Mouse (Mus musculus) midbrain, postnatal 0 days (tissue): Measurements from ENCODE around the gene Gstt2. TPM values are rescaled to one million over a fixed set of nuclear protein-coding genes. Genes with fewer than 3 reads are reported as not detected.
"Not testable (repeated sequence)": the region's sequence is repeated elsewhere in the genome, so short reads cannot be mapped to it uniquely, and the experiment has no call there.

ENCODE experiments used
- ATAC-seq: fragments of 200-750 bp; cut with Nextera tagmentation; 2 replicates; pipeline ENCODE4 v1.8.0; 2017; ENCODE audit warnings: moderate number of reproducible peaks, mild to moderate bottlenecking, moderate TSS enrichment, moderate library complexity; ENCODE audit not compliant: low FRiP score
- DNase-seq: peaks from one replicate; pipeline ENCODE4 v3.0.0-alpha.2; 2015; ENCODE audit warnings: low spot score
- H3K27ac ChIP-seq: fragments of 300-500 bp; sonication (generic); 2 replicates; pipeline ENCODE4 v1.5.1; 2014; ENCODE audit warnings: low read depth, mild to moderate bottlenecking, low read length, mixed read lengths
- H3K27me3 ChIP-seq: fragments of 300-500 bp; sonication (generic); 2 replicates; pipeline ENCODE4 v1.6.1; 2014; ENCODE audit warnings: low read length, control low read depth, mixed read lengths; ENCODE audit not compliant: insufficient read depth
- H3K36me3 ChIP-seq: fragments of 300-500 bp; sonication (generic); 2 replicates; pipeline ENCODE4 v1.6.1; 2014; ENCODE audit warnings: low read length, control low read depth, mixed read lengths; ENCODE audit not compliant: insufficient read depth
- H3K4me1 ChIP-seq: fragments of 300-500 bp; sonication (generic); 2 replicates; pipeline ENCODE4 v1.6.1; 2014; ENCODE audit warnings: mild to moderate bottlenecking, control low read depth, antibody characterized with exemption, low read length, mixed read lengths; ENCODE audit not compliant: insufficient read depth
- H3K4me2 ChIP-seq: fragments of 300-500 bp; sonication (generic); 2 replicates; pipeline ENCODE4 v1.6.1; 2014; ENCODE audit warnings: low read depth, mild to moderate bottlenecking, low read length, mixed read lengths; ENCODE audit not compliant: poor library complexity, severe bottlenecking
- H3K4me3 ChIP-seq: fragments of 300-500 bp; sonication (generic); 2 replicates; pipeline ENCODE4 v1.5.1; 2014; ENCODE audit warnings: low read depth, mild to moderate bottlenecking, low read length, moderate library complexity
- H3K9ac ChIP-seq: fragments of 300-500 bp; sonication (generic); replicated peaks from 2 replicates; pipeline ENCODE4 v1.6.1; 2014; ENCODE audit warnings: mild to moderate bottlenecking, low read length, moderate library complexity, mixed read lengths; ENCODE audit not compliant: poor library complexity, severe bottlenecking
- H3K9me3 ChIP-seq: fragments of 300-500 bp; sonication (generic); 2 replicates; pipeline ENCODE4 v1.6.1; 2016; ENCODE audit warnings: low read length, control low read depth
- CTCF ChIP-seq: IDR thresholded peaks from 2 replicates; pipeline ENCODE4 v1.5.1; 2016; ENCODE audit warnings: antibody characterized with exemption, mild to moderate bottlenecking
- WGBS: fragments of 180-500 bp; shearing (Covaris S2); extraction: QIAGEN DNeasy Blood & Tissue Kit; methylation state at CpG from one replicate; pipeline ENCODE4 v1.1.7; 2014; 5-methylcytosine and 5-hydroxymethylcytosine counted together
- polyA plus RNA-seq: library from polyadenylated mRNA; unstranded; fragments of >200 nt; fragmentation: Nextera tagmentation; extraction: Ambion mirVana; gene quantifications from 2 replicates; pipeline ENCODE4 v1.2.1, GENCODE M21; 2015
- total RNA-seq: library from RNA; depleted of rRNA; stranded (reverse); fragments of >200 nt; gene quantifications from 2 replicates; pipeline ENCODE4 v1.2.3, GENCODE M21; 2014

Gstt2 gene
- total and polyA plus RNA-seq, 2 experiments from 2014 or later = 5.5 to 10.7 TPM

- no peaks in the 10 kb centered on the region for H3K9me3 ChIP-seq
- no peak for DNase-seq
- 0 out of 2 replicates have a peak, but pooled peaks have one; percentile 4 for TF ChIP-seq CTCF
- H3K27ac ChIP-seq = no peak overlapping the region
- 27% methylated on average over 1 of the region's 1 CpGs for WGBS
- H3K4me2 ChIP-seq = no peak overlapping the region
- no peak overlapping the region for H3K9ac ChIP-seq
- H3K36me3 ChIP-seq = no peaks in the 10 kb centered on the region
- no peaks in the 10 kb centered on the region for H3K27me3 ChIP-seq
- H3K4me1 ChIP-seq = no peaks in the 10 kb centered on the region
- no peak for ATAC-seq
- no peak overlapping the region for H3K4me3 ChIP-seq
These were observed 7.6 kb upstream of the Gstt2 start for GRCm38 (mm10) chr10:75844800-75845199.

- WGBS = 80% methylated on average over 6 of the region's 6 CpGs
These were observed 6.7 kb upstream of the Gstt2 start for GRCm38 (mm10) chr10:75843898-75844297.

GRCm38 (mm10) chr10:75839092-75839491 lies 1.9 kb upstream of the Gstt2 start:
- Histone ChIP-seq H3K4me2 (no peak overlapping the region), H3K4me3 (no peak overlapping the region), H3K36me3 (no peaks in the 10 kb centered on the region), H3K27ac (no peak overlapping the region), H3K27me3 (0 out of 2 replicates have a peak, but pooled peaks cover 2% of the 10 kb centered on the region), H3K4me1 (no peaks in the 10 kb centered on the region), H3K9me3 (no peaks in the 10 kb centered on the region), H3K9ac (no peak overlapping the region)
- ATAC-seq (no peak), DNase-seq (no peak)
- 86% methylated on average over 10 of the region's 10 CpGs for WGBS
- TF ChIP-seq CTCF = no peak

More at GRCm38 (mm10) chr10:75843898-75844297, 6.7 kb upstream of the Gstt2 start:
- not testable (repeated sequence) for H3K4me3 ChIP-seq, DNase-seq, H3K27ac ChIP-seq, H3K27me3 ChIP-seq, H3K9me3 ChIP-seq, ATAC-seq, H3K36me3 ChIP-seq, H3K9ac ChIP-seq, H3K4me1 ChIP-seq, H3K4me2 ChIP-seq

GRCm38 (mm10) chr10:75835761-75836531 lies 1.3 kb downstream of the Gstt2 start:
- Histone ChIP-seq H3K36me3 (no peaks in the 10 kb centered on the region), H3K4me2 (peak overlapping the region; percentile 73), H3K4me1 (no peaks in the 10 kb centered on the region), H3K4me3 (peak overlapping the region; percentile 17; the same call in 1 of the 2 replicates), H3K27me3 (peaks cover 9% of the 10 kb centered on the region), H3K9me3 (no peaks in the 10 kb centered on the region), H3K27ac (no peak overlapping the region), H3K9ac (no peak overlapping the region)
- ATAC-seq (no peak), DNase-seq (no peak)
- 26% methylated on average over 9 of the region's 10 CpGs for WGBS
- TF ChIP-seq CTCF = 0 out of 2 replicates have a peak, but pooled peaks have one; percentile 11

- WGBS = 2% methylated on average over 10 of the region's 10 CpGs
- Histone ChIP-seq H3K4me2 (peak overlapping the region; percentile 73), H3K4me1 (no peaks in the 10 kb centered on the region), H3K27ac (no peak overlapping the region), H3K9ac (no peak overlapping the region), H3K4me3 (peak overlapping the region; percentile 17; the same call in 1 of the 2 replicates), H3K27me3 (peaks cover 9% of the 10 kb centered on the region), H3K36me3 (no peaks in the 10 kb centered on the region), H3K9me3 (no peaks in the 10 kb centered on the region)
- ATAC-seq (no peak), DNase-seq (peak; percentile 31)
- TF ChIP-seq CTCF = no peak
These were observed 1.9 kb downstream of the Gstt2 start for GRCm38 (mm10) chr10:75835307-75835706.

GRCm38 (mm10) chr10:75834721-75835120 lies 2.5 kb downstream of the Gstt2 start:
- Histone ChIP-seq H3K4me1 (no peaks in the 10 kb centered on the region), H3K36me3 (no peaks in the 10 kb centered on the region), H3K9me3 (no peaks in the 10 kb centered on the region), H3K4me2 (peak overlapping the region; percentile 73), H3K27me3 (peaks cover 9% of the 10 kb centered on the region), H3K27ac (no peak overlapping the region), H3K4me3 (peak overlapping the region; percentile 39), H3K9ac (0 out of 2 replicates have a peak overlapping the region, but pooled peaks have one; percentile 44)
- WGBS = 16% methylated on average over 9 of the region's 9 CpGs
- no peak for DNase-seq
- ATAC-seq = no peak
- TF ChIP-seq CTCF = no peak
